Mouse (Mus musculus): ENCODE data around the gene Rbm5. TPM values are rescaled to one million over a fixed set of nuclear protein-coding genes. Genes with fewer than 3 reads are reported as not detected.
A peak's percentile ranks its signal among the peaks of the same experiment; 100 is the strongest.

The Rbm5 gene
- polyA plus RNA-seq, 1 experiment from 2014 or later = 206 TPM

DNA sequence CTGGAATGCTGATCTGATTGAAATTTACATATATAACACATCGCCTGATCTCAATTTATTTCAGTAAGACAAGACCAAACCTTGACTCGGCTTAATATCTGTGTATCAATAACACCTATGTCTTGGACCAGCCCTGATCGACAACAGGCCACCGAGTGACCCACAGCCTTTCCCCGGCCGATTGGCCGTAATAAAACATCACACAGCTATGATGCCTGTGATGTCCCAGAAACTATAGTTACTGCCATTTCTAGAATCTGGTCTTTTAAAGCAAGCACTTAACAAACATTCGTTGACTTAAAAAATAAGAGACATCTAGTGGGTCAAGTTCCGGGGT lies 791 bp downstream of the Rbm5 start:
- 3% methylated on average over 9 of the region's 9 CpGs for WGBS
- peak overlapping the region; percentile 96 for H3K4me3 ChIP-seq (ENCODE audit: low read depth, low read length)
- H3K27ac ChIP-seq (ENCODE audit: low read depth, low read length) = peak overlapping the region; percentile 74; the same call in 1 of the 2 replicates
- peak overlapping the region; percentile 98 for H3K9ac ChIP-seq (ENCODE audit: low read length)
- H3K36me3 ChIP-seq (ENCODE audit: control insufficient read depth, insufficient read depth, low read length) = peaks cover 12% of the 10 kb centered on the region; the same call in 1 of the 2 replicates
- H3K27me3 ChIP-seq (ENCODE audit: control insufficient read depth, insufficient read depth, low read length) = no peaks in the 10 kb centered on the region
- no peaks in the 10 kb centered on the region for H3K9me3 ChIP-seq (ENCODE audit: control insufficient read depth, low read length)
- H3K4me2 ChIP-seq (ENCODE audit: low read depth, low read length, severe bottlenecking) = peak overlapping the region; percentile 57
- H3K4me1 ChIP-seq (replicated peaks; ENCODE audit: control insufficient read depth, insufficient read depth, low read length) = no peaks in the 10 kb centered on the region
- no peak for ATAC-seq (replicated peaks; ENCODE audit: low FRiP score)
- no peak for DNase-seq (ENCODE audit: low spot score)

DNA sequence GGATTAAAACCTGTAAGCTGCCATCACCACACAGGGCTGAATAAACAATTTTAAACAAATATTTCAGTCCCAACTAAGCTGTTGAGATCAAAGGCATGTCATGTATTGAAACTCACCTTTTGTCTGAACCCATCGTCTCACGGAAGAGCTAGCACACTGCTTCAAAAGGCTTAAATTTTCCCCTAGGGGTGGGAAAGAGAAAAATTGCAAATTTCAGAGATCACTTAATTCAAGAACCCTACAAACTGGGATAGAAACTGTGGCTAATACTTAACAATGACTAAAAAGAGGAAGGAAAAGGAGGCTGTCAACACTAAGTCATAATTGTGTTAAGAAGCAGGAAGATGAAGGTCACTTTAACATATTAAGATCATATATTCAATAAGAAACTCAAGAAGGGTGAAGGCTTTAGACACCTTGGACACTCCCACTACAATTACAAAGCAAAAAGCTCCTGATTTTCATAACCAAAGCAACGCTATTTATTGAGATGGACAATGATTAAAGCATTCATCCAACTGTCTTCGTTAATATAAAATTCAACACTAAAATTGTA lies 1.3 kb downstream of the Rbm5 start:
- no peak for ATAC-seq (replicated peaks; ENCODE audit: low FRiP score)
- H3K36me3 ChIP-seq (ENCODE audit: control insufficient read depth, insufficient read depth, low read length) = peaks cover 15% of the 10 kb centered on the region; the same call in 1 of the 2 replicates
- 18% methylated on average over 4 of the region's 4 CpGs for WGBS
- no peaks in the 10 kb centered on the region for H3K27me3 ChIP-seq (ENCODE audit: control insufficient read depth, insufficient read depth, low read length)
- no peak for DNase-seq (ENCODE audit: low spot score)
- H3K9me3 ChIP-seq (ENCODE audit: control insufficient read depth, low read length) = no peaks in the 10 kb centered on the region
- peak overlapping the region; percentile 98; the same call in 1 of the 2 replicates for H3K9ac ChIP-seq (ENCODE audit: low read length)
- H3K4me2 ChIP-seq (ENCODE audit: low read depth, low read length, severe bottlenecking) = peak overlapping the region; percentile 57
- H3K27ac ChIP-seq (ENCODE audit: low read depth, low read length) = no peak overlapping the region
- no peaks in the 10 kb centered on the region for H3K4me1 ChIP-seq (replicated peaks; ENCODE audit: control insufficient read depth, insufficient read depth, low read length)
- peak overlapping the region; percentile 96 for H3K4me3 ChIP-seq (ENCODE audit: low read depth, low read length)

DNA sequence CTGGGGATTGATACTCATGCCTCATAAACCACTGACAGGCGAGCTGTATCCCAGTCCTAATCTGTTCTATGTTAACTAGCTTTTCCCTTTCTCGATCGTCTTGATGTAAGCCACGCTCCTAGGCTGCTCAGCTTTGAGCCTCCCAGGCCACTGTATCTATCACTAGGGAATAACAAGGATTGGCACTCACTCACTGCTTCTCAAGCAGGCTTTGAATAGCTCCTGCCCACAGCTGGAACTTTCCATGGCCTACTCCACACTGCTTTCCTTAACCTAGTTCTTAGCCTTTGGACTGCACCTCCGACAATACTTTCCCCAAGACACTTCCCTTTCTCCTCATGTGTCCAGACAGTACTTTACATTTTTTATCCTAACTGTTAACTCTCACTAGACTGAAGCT lies 1.9 kb downstream of the Rbm5 start:
- peaks cover 18% of the 10 kb centered on the region; the same call in 1 of the 2 replicates for H3K36me3 ChIP-seq (ENCODE audit: control insufficient read depth, insufficient read depth, low read length)
- no peak overlapping the region for H3K4me3 ChIP-seq (ENCODE audit: low read depth, low read length)
- H3K4me1 ChIP-seq (replicated peaks; ENCODE audit: control insufficient read depth, insufficient read depth, low read length) = no peaks in the 10 kb centered on the region
- ATAC-seq (replicated peaks; ENCODE audit: low FRiP score) = no peak
- DNase-seq (ENCODE audit: low spot score) = no peak
- H3K27ac ChIP-seq (ENCODE audit: low read depth, low read length) = no peak overlapping the region
- H3K9me3 ChIP-seq (ENCODE audit: control insufficient read depth, low read length) = no peaks in the 10 kb centered on the region
- H3K27me3 ChIP-seq (ENCODE audit: control insufficient read depth, insufficient read depth, low read length) = no peaks in the 10 kb centered on the region
- no peak overlapping the region for H3K9ac ChIP-seq (ENCODE audit: low read length)
- peak overlapping the region; percentile 57; the same call in 1 of the 2 replicates for H3K4me2 ChIP-seq (ENCODE audit: low read depth, low read length, severe bottlenecking)
- WGBS = 89% methylated on average over 5 of the region's 5 CpGs

DNA sequence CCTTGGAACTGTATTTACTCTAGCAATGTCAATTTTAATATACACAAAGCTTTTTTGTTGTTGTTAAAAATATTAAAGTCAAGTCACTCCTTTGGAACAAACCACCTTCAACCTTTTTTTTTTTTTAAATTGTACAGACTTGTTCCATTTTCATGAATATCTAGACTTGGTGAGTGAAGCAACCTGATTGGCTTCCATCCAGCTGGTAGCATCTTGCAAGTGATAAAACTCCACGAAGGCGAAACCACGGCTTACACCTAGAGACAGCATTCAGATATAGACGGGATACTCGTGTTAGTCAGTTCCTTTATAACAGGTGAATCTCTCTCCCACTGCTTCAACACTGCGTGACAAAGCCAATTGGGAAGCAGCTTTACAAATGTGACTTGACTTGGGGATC lies 11.2 kb downstream of the Rbm5 start:
- Histone ChIP-seq H3K27ac (ENCODE audit: low read depth, low read length) (no peak overlapping the region), H3K36me3 (ENCODE audit: control insufficient read depth, insufficient read depth, low read length) (peaks cover 22% of the 10 kb centered on the region), H3K9ac (ENCODE audit: low read length) (no peak overlapping the region), H3K4me1 (replicated peaks; ENCODE audit: control insufficient read depth, insufficient read depth, low read length) (no peaks in the 10 kb centered on the region), H3K4me2 (ENCODE audit: low read depth, low read length, severe bottlenecking) (no peak overlapping the region), H3K27me3 (ENCODE audit: control insufficient read depth, insufficient read depth, low read length) (no peaks in the 10 kb centered on the region), H3K9me3 (ENCODE audit: control insufficient read depth, low read length) (no peaks in the 10 kb centered on the region), H3K4me3 (ENCODE audit: low read depth, low read length) (no peak overlapping the region)
- ATAC-seq (replicated peaks; ENCODE audit: low FRiP score) = no peak
- 95% methylated on average over 6 of the region's 6 CpGs for WGBS
- DNase-seq (ENCODE audit: low spot score) = no peak

DNA sequence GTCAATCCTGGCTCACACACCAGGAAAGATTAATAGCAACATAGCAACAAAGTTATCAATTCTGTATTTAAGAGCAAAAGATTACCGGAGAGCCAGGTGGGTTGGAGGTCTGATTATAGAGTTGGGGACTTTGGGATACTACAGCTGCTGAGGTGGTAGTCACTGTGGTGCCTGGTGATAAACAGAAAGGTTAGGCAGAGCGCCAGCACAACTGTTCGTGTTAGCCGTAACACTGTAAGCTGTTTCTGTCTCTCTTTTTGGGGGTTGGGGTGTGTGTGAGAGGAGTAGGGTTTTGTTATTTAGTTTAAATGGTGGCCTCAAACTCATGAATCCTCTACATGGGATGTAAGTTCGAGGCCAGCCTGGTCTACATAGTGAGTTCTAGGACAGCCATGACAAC lies 20.4 kb downstream of the Rbm5 start:
- no peak for DNase-seq (ENCODE audit: low spot score)
- no peaks in the 10 kb centered on the region for H3K4me1 ChIP-seq (replicated peaks; ENCODE audit: control insufficient read depth, insufficient read depth, low read length)
- H3K4me3 ChIP-seq (ENCODE audit: low read depth, low read length) = no peak overlapping the region
- H3K9me3 ChIP-seq (ENCODE audit: control insufficient read depth, low read length) = no peaks in the 10 kb centered on the region
- H3K36me3 ChIP-seq (ENCODE audit: control insufficient read depth, insufficient read depth, low read length) = peaks cover 63% of the 10 kb centered on the region
- no peak for ATAC-seq (replicated peaks; ENCODE audit: low FRiP score)
- H3K4me2 ChIP-seq (ENCODE audit: low read depth, low read length, severe bottlenecking) = no peak overlapping the region
- H3K27ac ChIP-seq (ENCODE audit: low read depth, low read length) = no peak overlapping the region
- no peaks in the 10 kb centered on the region for H3K27me3 ChIP-seq (ENCODE audit: control insufficient read depth, insufficient read depth, low read length)
- no peak overlapping the region for H3K9ac ChIP-seq (ENCODE audit: low read length)
- WGBS = 94% methylated on average over 5 of the region's 5 CpGs

DNA sequence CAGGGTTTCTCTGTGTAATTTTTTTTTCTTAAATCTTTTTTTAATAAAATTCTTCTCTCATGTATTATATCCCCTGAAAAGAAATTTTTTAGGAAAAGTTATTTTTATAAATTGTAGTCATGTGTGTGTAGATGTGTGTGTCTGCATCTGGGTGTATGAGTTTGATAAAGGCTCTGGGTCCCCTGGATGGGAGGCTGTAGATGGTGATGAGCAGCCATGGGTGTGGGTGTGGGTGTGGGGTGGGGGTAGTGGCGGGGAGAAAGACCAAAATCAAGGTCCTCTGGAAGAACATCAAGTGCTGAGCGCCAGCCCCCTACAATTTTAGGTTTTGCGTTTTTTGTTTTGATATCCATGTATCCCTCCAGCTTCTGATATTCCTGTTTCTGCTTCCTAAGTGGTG lies 22.7 kb downstream of the Rbm5 start:
- no peak for DNase-seq (ENCODE audit: low spot score)
- no peak overlapping the region for H3K4me3 ChIP-seq (ENCODE audit: low read depth, low read length)
- 95% methylated on average over 3 of the region's 3 CpGs for WGBS

DNA sequence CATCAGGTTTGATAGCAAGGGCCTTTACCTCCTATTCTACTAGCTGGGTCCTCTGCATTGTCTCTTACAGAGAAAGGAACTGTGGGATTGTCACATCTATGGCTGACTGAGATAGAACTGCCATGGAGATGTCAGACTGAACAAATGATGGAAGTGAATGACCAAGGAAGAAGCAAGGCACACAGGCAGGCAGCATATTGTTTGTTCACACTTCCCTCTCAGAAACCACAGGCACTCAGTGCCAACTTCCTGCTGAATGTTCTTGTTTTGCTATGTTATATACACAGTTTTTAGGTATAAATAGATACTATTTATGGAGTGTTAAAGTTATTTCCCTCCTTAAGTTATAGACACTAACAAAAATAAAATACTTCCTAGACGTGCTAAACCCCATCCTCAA lies 23.5 kb downstream of the Rbm5 start:
- no peak for DNase-seq (ENCODE audit: low spot score)
- Histone ChIP-seq H3K9me3 (ENCODE audit: control insufficient read depth, low read length) (no peaks in the 10 kb centered on the region), H3K9ac (ENCODE audit: low read length) (no peak overlapping the region), H3K27ac (ENCODE audit: low read depth, low read length) (no peak overlapping the region), H3K4me1 (replicated peaks; ENCODE audit: control insufficient read depth, insufficient read depth, low read length) (no peaks in the 10 kb centered on the region), H3K36me3 (ENCODE audit: control insufficient read depth, insufficient read depth, low read length) (peaks cover 61% of the 10 kb centered on the region), H3K4me2 (ENCODE audit: low read depth, low read length, severe bottlenecking) (no peak overlapping the region), H3K27me3 (ENCODE audit: control insufficient read depth, insufficient read depth, low read length) (no peaks in the 10 kb centered on the region), H3K4me3 (ENCODE audit: low read depth, low read length) (no peak overlapping the region)
- ATAC-seq (replicated peaks; ENCODE audit: low FRiP score) = no peak
- WGBS = 97% methylated on average over 1 of the region's 1 CpGs

More for the DNA sequence above, 22.7 kb downstream of the Rbm5 start:
- Histone ChIP-seq H3K4me2 (ENCODE audit: low read depth, low read length, severe bottlenecking) (no peak overlapping the region), H3K27me3 (ENCODE audit: control insufficient read depth, insufficient read depth, low read length) (no peaks in the 10 kb centered on the region), H3K9me3 (ENCODE audit: control insufficient read depth, low read length) (no peaks in the 10 kb centered on the region), H3K9ac (ENCODE audit: low read length) (no peak overlapping the region), H3K4me1 (replicated peaks; ENCODE audit: control insufficient read depth, insufficient read depth, low read length) (no peaks in the 10 kb centered on the region), H3K27ac (ENCODE audit: low read depth, low read length) (no peak overlapping the region), H3K36me3 (ENCODE audit: control insufficient read depth, insufficient read depth, low read length) (peaks cover 65% of the 10 kb centered on the region)
- ATAC-seq (replicated peaks; ENCODE audit: low FRiP score) = no peak

DNA sequence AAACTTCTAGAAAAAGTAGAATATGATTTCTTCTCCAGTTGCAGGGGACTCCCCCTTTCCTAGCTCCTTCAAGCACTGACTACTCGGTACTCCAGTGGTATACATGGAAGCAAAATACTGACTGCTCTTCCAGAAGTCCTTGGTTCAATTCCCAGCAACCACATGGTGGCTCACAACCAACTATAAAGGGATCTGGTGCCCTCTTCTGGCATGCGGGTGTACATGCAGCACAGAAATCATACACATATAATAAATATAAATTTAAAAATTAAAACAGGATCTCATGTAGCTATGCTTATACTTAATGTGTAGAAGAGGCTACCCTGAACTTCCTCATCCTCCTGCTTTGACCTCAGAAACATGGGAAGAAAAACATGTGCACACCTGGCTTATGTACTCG lies 24.1 kb downstream of the Rbm5 start:
- WGBS = 95% methylated on average over 3 of the region's 3 CpGs
- Histone ChIP-seq H3K36me3 (ENCODE audit: control insufficient read depth, insufficient read depth, low read length) (peaks cover 61% of the 10 kb centered on the region), H3K27me3 (ENCODE audit: control insufficient read depth, insufficient read depth, low read length) (no peaks in the 10 kb centered on the region), H3K4me2 (ENCODE audit: low read depth, low read length, severe bottlenecking) (no peak overlapping the region), H3K4me1 (replicated peaks; ENCODE audit: control insufficient read depth, insufficient read depth, low read length) (no peaks in the 10 kb centered on the region), H3K9ac (ENCODE audit: low read length) (no peak overlapping the region), H3K4me3 (ENCODE audit: low read depth, low read length) (no peak overlapping the region), H3K27ac (ENCODE audit: low read depth, low read length) (no peak overlapping the region), H3K9me3 (ENCODE audit: control insufficient read depth, low read length) (no peaks in the 10 kb centered on the region)
- DNase-seq (ENCODE audit: low spot score) = no peak
- no peak for ATAC-seq (replicated peaks; ENCODE audit: low FRiP score)

DNA sequence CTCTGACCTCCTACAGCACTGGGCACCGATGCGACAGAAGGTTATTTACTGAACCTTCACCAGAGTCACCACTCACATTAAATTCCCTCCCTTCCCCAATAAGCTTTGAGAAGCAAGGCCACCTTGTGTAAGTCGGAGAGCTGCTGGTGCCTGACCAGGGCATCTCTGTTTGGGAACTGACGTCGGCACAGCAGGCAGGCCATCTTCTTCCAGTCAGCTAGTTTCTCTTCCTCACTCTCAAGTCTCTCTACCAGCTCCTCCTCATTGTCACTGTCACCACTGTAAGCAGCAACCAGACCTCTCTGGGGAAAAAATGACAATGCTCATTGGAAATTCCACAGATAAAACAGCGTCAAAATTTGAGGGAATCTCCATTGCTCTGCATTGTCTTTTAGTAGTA lies 26.7 kb downstream of the Rbm5 start:
- H3K9me3 ChIP-seq (ENCODE audit: control insufficient read depth, low read length) = no peaks in the 10 kb centered on the region
- peaks cover 63% of the 10 kb centered on the region for H3K36me3 ChIP-seq (ENCODE audit: control insufficient read depth, insufficient read depth, low read length)
- H3K4me2 ChIP-seq (ENCODE audit: low read depth, low read length, severe bottlenecking) = no peak overlapping the region
- DNase-seq (ENCODE audit: low spot score) = no peak
- no peak overlapping the region for H3K9ac ChIP-seq (ENCODE audit: low read length)
- WGBS = 94% methylated on average over 6 of the region's 6 CpGs
- H3K27me3 ChIP-seq (ENCODE audit: control insufficient read depth, insufficient read depth, low read length) = no peaks in the 10 kb centered on the region
- no peaks in the 10 kb centered on the region for H3K4me1 ChIP-seq (replicated peaks; ENCODE audit: control insufficient read depth, insufficient read depth, low read length)
- H3K27ac ChIP-seq (ENCODE audit: low read depth, low read length) = no peak overlapping the region
- H3K4me3 ChIP-seq (ENCODE audit: low read depth, low read length) = no peak overlapping the region
- no peak for ATAC-seq (replicated peaks; ENCODE audit: low FRiP score)

Measured in forebrain, embryonic 11.5 days (tissue).